Mouse (Mus musculus): ENCODE data around the gene Mttp. TPM values are rescaled to one million over a fixed set of nuclear protein-coding genes. Genes with fewer than 3 reads are reported as not detected.

Mttp gene
- total RNA-seq, 2 experiments from 2014 or later = 0.91 TPM; not detected in 1

DNA sequence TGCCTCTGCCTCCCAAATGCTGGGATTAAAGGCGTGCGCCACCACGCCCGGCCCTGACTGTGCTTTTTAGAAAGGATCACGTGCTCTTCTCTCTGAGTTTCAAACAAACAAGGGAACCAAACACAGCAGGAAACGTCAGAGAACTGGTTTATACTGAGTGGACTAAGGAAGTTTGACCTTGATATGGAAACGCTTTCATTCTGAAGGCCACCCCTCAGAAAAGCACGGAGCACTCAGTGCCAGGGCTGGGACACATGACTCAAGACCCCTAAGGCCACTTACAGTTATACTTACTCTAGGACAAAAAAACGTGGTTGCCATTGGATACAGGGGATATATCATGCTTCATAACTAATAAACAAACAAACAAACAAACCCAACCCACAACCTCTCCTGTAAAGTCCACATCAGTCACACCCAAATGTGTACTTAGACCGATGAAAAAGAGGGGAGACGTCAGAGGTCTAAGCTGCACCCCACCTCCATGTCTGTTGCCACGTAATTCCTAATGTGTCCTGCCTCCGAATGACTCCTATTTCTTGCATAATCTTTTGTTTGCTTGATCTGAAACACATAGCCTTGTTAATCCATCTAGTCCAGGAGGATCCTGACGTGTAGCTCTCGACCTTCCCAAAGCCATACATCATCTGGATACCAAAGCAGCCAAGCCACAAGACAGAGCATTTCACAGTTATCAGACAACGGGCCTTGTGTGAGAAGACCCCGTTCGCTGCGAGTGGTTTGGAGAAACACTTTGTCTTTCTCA is 48.3 kb downstream of the Mttp start:
- no peak for ATAC-seq (replicated peaks; ENCODE audit: low FRiP score, poor library complexity, severe bottlenecking)

DNA sequence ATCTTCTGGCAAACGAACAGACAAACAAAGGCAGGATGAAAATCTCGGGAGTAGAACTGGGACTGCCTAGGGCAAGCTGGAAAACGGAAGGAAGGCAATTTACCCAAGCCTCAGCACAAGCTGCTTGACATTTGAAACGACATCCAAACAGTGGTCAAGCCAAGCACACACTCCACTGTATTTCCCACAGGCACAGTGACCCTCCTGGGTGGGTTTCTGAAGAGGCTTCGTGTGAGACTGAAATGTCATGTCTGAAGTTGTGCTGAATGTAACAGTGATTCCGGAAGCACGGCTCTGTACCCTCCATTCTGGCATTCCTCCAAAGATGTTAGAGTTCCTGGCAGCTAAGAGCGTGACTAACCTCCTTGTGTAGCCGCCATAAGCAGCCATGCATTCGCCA is 49.0 kb downstream of the Mttp start:
- ATAC-seq (replicated peaks; ENCODE audit: low FRiP score, poor library complexity, severe bottlenecking) = no peak

DNA sequence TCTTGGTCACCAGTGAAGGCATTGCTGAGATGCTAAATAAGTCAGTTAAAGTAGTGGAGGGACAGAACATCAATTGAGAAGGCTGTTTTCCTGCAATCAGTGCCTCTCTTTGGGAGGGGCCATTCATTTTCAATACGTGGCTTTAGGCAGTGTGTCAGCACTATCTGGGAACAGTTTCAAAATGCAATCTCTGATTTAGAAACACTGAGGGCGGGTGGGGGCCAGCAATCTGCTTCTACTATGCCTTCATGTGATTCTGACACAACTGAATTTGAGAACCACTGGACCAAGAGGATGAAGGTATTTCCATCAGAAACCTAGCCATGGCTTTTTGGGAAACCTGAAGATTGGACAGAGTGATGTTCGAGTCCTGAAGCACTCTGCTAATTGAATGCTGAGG is 49.5 kb downstream of the Mttp start:
- ATAC-seq (replicated peaks; ENCODE audit: low FRiP score, poor library complexity, severe bottlenecking) = no peak

DNA sequence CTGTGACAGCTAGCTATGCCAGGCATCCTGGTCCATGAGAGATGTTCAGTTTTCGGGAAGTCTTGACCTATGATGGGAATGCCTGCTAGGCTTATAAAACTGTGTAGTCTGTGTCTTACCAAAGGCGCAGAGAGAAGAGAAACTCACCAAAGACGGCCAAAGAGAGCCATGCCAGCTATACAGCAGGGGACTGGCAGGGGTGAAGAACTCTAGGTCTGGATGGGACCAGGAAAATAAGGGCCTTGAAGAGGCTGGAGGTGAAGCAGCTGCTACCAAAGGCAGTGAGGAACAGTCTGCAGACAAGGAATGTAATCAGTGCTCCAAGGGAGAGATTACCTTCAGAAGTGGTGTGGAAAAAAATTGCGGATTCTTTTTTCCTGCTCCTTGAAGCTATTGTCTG is 60.9 kb downstream of the Mttp start:
- no peak for ATAC-seq (replicated peaks; ENCODE audit: low FRiP score, poor library complexity, severe bottlenecking)

DNA sequence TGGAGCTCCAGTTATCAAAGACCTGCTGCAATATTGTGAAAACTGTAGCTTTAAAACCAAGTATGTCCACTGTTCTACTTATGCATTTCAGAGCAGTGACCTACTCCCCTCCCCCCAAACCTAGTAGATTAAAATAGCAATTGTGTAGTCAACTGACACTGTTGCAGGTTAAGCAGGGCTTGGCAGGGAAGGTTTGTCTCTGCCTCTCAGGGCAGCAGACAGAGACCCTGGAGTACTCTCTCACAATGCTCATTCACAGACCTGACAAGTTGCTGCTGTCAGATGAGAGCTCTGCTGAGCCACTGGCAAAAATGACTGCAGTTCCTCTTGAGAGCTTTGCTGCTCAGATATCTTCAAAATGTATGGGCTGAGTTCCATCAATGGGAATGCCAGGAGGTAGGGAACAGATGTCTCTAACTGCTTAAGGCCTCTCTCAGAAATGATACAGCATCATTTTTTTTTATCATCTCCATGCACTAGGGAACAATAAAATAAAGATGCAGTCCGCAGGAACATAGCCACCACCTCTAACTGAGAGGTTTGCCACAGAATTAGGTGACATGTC is 61.6 kb downstream of the Mttp start:
- no peak for ATAC-seq (replicated peaks; ENCODE audit: low FRiP score, poor library complexity, severe bottlenecking)

DNA sequence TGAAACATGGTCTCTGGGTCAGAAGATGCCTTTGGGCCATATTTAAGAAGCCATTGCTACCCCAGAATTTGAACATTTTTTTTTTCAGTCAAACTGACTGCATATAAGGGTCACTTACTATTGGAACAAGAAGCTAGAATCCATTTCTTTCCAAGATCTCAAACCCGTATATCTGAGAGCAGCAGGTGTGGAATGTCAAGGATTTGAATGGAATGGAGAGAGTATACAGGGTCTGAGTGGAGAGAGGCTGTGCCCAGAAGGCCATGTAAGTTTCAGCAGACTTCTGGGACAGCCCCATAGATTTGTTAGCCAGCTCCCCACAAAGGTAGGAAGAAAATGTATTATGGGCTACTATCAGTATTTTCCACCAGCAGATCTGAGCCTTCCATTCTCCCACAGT is 66.1 kb downstream of the Mttp start:
- ATAC-seq (replicated peaks; ENCODE audit: low FRiP score, poor library complexity, severe bottlenecking) = no peak

DNA sequence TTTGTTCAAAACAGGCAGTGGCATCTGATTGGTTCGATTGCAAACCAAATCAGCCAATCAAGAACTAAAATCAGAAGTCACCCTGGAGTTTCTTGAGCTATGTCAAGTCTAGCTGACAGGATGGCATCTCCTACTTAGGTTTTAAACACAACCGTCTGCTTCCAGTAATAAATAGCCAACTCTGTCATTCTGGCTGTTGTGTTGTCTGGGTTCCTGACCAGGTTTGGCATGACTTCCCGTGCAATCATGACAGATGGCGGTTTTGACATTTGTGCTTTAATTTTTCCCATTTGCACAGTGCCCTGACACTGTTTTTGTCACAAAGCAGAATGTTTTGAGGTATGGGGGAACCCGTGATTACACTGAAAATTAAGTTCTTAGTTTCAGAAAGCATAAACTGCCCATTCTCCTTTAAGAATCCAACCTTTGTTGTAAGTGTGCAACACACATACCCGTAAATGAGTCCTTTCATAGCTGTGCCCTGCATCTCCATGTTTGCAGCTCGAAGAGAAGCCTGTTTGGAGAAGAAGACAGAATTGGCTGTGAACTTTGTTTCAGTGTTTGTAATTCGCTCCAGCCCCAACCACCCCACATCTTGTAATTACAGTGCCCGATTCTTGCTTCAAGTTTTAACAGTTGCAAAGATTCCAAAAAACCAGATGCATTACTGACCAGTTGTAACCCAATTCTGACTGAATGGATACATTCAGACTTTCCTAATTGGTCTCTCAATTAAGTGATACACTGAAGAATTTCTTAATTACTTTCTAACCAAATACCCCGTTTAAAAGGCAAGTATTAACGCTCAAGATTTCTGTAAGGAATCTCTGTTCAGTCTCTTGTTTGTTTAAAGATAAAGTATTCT is 67.1 kb downstream of the Mttp start:
- ATAC-seq (replicated peaks; ENCODE audit: low FRiP score, poor library complexity, severe bottlenecking) = no peak

DNA sequence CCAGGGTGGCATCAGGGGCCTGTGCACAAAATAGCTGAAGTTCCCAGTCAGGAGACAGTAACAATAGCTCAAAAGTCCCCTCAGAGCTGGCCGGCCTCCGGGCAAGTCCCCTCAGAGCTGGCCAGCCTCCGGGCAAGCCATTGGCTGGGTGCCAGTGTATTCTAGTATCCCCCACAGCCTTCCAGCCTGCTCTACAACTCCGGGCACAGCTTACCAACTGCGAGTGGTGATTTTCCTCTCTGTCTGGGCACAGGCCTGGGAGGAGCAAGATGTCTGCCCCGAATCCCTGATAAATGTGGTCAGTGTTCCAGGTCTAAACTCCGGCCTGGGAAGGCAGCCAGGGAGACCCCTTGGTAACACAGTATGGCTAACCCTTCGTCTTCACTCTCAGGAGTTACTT is 69.6 kb downstream of the Mttp start:
- ATAC-seq (replicated peaks; ENCODE audit: low FRiP score, poor library complexity, severe bottlenecking) = no peak

DNA sequence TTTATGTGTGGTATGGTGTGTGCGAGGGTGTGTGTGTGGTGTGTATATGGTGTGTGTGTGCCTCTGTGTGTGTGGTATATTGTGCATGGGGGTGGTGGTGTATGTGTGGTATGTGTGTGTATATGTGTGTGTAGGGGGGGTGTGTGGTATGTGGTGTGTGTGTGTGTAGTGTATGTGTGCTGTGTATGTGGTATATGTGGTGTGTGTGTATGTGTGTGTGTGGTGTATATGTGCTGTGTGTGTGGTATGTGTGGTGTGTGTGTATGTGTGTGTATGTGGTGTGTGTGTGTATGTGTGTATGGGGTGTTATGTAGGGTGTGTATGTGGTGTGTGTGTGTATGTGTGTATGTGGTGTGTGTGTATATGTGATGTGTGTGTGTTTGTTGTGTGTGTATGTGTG is 70.6 kb downstream of the Mttp start:
- no peak for ATAC-seq (replicated peaks; ENCODE audit: low FRiP score, poor library complexity, severe bottlenecking)

DNA sequence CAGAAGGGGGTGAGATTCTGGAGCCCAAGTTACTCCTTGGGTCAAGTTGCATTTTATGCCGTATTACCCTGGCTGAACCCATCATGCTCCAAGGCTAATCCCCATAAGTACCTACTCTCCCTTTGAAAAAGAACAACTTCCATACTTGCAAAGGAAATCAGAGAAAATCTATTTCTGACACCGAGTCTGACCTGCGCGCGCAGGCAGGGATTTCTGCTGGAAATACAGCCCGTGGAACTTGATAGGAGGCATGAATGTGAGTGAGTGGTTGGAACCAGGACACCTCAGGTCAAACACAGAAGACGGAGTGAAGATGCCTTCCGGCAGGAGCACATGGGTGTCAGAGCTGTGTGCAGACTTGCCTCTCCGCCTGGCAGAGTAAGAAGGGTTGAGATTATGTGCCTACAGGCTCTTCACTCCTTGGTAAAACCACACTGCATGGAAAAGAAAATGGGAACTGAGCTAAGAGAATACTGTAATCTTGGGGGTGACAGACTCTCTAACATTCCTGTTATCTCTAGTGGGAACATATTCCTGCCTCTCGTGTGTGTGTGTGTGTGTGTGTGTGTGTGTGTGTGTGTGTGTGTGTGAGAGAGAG is 73.2 kb downstream of the Mttp start:
- no peak for ATAC-seq (replicated peaks; ENCODE audit: low FRiP score, poor library complexity, severe bottlenecking)

DNA sequence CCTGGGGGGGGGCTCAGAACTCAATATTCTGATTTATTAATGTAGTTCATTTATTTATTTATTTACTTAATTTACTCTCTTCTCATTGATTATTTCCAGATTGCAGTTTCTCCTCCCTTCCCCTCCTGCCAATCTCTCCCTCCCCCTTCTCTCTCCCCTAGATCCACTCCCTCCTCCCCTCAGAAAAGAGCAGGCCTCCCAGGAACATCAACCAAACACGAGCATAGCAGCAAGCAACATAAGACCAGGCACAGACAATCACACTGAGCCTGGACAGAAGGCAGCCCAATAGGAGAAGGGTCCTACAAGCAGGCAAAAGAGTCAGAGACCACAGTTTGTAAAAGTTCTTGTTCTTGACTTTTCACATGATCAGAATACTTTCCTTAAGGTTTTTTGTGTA is 73.8 kb downstream of the Mttp start:
- ATAC-seq (replicated peaks; ENCODE audit: low FRiP score, poor library complexity, severe bottlenecking) = no peak

DNA sequence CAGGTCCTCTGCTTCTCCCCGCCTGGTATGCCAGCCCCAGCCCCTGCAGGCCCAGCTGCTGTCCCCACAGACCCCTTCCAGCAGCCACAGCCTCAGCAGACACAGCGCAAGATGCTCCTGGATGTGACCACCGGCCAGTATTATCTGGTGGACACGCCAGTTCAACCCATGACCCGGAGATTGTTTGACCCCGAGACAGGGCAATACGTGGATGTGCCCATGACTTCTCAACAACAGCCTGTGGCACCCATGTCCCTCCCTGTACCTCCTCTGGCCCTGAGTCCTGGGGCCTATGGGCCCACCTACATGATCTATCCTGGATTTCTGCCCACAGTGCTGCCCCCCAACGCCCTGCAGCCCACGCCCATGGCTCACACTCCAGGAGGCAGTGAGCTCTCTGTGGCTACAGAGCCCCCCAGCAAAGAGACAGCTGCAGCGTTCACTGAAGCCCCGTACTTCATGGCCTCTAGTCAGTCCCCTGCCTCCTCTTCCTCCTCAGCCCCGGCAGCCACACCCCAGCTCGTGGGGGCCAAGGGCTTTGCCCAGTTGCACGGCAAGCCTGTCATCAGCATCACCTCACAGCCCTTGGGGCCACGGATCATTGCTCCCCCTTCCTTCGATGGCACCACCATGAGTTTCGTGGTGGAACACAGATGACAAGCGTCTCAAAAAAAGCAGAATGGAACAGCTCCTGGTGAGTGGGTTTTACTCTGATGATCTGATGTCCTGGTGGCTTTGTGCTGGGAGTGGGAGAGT is 74.8 kb downstream of the Mttp start:
- no peak for ATAC-seq (replicated peaks; ENCODE audit: low FRiP score, poor library complexity, severe bottlenecking)

DNA sequence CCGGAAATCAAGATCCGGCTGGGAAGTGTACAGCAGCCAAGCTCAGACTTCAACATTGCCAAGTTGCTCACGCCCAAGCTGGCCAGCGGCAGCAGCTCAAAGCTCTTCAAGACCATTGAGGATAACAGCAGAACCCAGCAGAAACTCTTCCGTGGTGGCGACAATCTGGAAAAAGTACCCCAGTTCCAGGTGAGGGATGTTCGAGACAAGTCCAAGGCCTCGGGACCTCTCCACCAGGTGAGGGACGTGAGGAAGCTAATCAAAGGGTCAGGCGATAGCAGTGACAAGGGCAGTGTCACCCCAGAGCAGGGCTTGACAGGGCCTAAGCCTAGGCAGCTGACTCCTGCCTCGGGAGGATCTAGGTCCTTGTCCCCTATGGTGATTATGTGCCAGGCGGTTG is 76.7 kb downstream of the Mttp start:
- no peak for ATAC-seq (replicated peaks; ENCODE audit: low FRiP score, poor library complexity, severe bottlenecking)

DNA sequence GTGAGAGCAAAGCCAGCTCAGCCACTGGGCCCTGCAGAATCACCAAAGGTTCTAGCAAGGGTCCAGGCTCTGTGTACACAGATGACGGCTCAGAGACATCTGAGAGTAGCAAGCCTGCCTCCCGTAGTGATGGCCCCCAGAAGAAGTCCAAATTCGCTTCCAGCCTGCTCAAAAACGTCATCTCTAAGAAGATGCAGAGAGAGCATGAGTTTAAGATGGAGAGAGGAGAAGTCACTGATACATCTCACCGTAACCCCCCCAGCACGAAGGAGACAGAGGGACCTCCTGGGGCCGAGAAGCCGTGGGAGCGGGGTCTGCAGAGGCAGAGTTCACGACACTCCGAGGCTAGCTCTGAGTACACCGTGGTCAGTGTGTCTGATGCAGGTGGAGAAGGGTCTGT is 77.5 kb downstream of the Mttp start, which contains the start of gene Gm5105:
Gm5105 (minus strand) TSS at position 101 of the 400 bp plus-strand sequence.
- no peak for ATAC-seq (replicated peaks; ENCODE audit: low FRiP score, poor library complexity, severe bottlenecking)

DNA sequence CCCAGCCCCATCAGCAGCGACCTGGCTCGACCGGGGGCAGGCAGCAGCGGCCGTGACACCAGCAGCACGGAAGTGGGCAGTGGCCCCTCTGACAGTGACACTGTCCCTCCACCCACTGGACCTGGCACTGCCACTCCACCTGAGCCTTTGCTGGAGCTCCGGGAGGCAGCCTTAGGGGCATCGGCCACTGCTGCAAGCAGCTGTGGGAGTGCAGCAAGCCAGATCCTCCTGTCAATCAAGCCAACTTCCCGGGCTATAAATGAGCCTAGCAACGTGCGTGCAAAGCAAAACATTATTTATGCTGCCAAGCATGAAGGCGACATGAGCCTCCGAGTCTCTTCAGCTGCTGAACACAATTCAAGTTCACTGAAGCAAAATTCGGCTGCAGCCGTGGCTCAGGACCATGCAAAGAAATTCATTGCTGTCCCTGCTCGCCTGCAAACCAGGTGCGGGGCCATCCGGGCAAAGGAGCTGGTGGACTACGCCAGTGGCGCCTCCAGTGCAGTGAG is 78.4 kb downstream of the Mttp start:
- ATAC-seq (replicated peaks; ENCODE audit: low FRiP score, poor library complexity, severe bottlenecking) = no peak

DNA sequence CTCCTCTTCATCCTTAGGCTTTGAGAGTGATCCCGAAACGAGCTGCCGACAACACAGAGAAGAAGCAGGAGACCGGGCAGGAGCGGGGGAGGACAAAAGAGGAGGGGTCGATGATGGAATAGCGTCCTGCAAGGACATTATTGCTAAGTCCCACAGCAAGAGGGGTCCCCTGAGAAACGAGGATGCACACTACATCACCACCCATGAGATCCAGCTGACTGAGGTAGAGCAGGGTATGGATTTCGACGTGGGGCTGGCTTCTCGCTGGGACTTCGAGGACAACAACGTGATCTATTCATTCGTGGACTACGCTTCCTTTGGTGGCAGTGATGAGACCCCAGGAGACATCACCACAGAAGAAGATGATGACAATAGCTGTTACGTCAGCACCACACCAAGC is 78.8 kb downstream of the Mttp start:
- ATAC-seq (replicated peaks; ENCODE audit: low FRiP score, poor library complexity, severe bottlenecking) = no peak

DNA sequence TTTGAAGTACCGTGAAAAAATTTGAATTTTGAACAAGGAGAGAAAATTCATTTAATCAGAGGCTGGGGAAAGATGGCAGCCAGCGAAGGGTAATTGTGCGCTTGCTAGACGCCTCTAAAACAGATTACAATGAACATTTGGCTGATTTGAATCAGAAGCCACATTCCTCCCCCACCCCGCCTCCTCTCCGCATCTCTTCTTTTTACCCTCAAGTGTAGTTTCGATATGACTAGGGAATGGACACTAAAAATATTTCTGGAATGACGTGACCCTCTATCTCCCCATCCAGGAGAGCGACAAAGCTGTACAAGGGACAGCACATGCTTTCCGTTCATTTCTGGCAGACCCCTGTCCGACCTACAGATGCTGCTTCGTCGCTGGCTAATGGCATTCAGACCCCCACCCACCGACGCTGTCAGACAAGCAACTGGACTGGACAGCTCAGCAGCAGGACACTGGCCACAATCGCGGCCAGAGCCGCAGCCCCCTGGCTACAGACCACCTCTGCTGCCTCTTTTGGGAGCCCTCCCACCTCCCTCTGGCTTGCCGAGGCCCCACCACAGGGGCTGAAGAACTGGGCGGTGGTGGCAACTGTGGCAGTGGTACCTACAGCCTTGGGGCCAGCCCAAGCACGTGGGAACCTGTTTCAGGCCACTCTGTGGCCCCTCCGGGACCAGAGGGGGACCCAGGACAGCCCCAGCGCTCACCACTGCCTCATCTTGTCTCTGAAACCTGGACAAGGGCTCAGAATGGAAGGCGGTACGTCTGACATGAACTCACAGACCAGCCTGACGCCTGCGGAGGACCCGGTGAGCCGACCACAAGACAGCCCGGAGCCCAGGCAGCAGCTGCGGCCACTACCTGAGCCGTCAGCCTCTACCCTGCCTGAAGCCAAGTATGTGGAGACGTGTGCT is 79.8 kb downstream of the Mttp start, which contains the start of gene 1110002E22Rik:
1110002E22Rik (plus strand) TSS at position 321 of the 914 bp plus-strand sequence.
- ATAC-seq (replicated peaks; ENCODE audit: low FRiP score, poor library complexity, severe bottlenecking) = no peak

DNA sequence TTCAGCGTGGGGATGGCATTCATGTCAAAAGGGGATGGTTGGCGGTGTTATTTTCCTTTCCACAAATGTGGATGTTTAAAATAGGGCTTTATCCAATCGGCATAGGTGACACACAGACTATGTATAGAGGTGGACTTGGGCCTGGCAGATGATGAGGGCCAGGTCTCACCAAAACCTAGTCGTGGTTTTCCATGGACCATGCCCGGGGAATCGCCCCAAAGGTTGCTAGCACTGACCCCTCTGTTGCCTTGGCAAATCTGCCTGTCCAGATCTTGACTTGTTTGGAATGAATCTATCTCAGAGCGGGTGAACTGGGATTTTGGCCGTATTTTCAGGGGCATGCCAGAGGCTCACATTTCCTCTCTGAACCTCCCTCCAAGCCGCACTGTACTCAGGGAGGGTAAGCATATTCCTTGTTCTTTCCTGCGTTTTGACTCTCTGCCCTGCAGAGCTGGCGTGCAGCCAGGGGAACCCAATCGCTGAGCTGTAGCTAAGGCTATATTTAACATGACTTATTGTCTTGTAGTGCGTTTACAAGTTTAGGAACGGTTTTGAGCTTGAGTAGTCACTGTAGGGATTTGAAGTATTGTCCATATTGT is 80.9 kb downstream of the Mttp start:
- no peak for ATAC-seq (replicated peaks; ENCODE audit: low FRiP score, poor library complexity, severe bottlenecking)
